Mouse (Mus musculus) kidney, adult 18-20 months (tissue): Measurements from ENCODE around the gene Hpdl.
A peak's percentile ranks its signal among the peaks of the same experiment; 100 is the strongest.

Source experiments
- DNase-seq: peaks from one replicate; pipeline ENCODE4 v3.0.0; 2021

The Hpdl gene

GRCm38 (mm10) chr4:116796442-116797110, 24.9 kb downstream of the Hpdl start:
- peak; percentile 67 for DNase-seq

GRCm38 (mm10) chr4:116794273-116794672, 27.2 kb downstream of the Hpdl start:
- DNase-seq = no peak

- DNase-seq = no peak
Observed at GRCm38 (mm10) chr4:116792453-116792852, 29.1 kb downstream of the Hpdl start.

GRCm38 (mm10) chr4:116788956-116789355, 32.6 kb downstream of the Hpdl start:
- peak; percentile 78 for DNase-seq

- no peak for DNase-seq
Observed at GRCm38 (mm10) chr4:116787985-116788760, 33.3 kb downstream of the Hpdl start.

- DNase-seq = no peak
Observed at GRCm38 (mm10) chr4:116786587-116786986, 34.9 kb downstream of the Hpdl start.

- no peak for DNase-seq
Observed at GRCm38 (mm10) chr4:116782171-116782570, 39.3 kb downstream of the Hpdl start.

GRCm38 (mm10) chr4:116781366-116781765, 40.1 kb downstream of the Hpdl start:
- DNase-seq = no peak

GRCm38 (mm10) chr4:116780541-116780940, 41.0 kb downstream of the Hpdl start:
- DNase-seq = no peak

GRCm38 (mm10) chr4:116777079-116777478, 44.4 kb downstream of the Hpdl start:
- no peak for DNase-seq

- no peak for DNase-seq
Observed at GRCm38 (mm10) chr4:116776391-116776790, 45.1 kb downstream of the Hpdl start.
